Mouse (Mus musculus) embryo, embryonic 9.5 days (tissue): ENCODE measurements around the gene Vwa7.

ENCODE experiments used
- DNase-seq: peaks from one replicate; pipeline ENCODE4 v3.0.0-alpha.2; 2017; ENCODE audit errors: extremely low spot score

The Vwa7 gene

DNA sequence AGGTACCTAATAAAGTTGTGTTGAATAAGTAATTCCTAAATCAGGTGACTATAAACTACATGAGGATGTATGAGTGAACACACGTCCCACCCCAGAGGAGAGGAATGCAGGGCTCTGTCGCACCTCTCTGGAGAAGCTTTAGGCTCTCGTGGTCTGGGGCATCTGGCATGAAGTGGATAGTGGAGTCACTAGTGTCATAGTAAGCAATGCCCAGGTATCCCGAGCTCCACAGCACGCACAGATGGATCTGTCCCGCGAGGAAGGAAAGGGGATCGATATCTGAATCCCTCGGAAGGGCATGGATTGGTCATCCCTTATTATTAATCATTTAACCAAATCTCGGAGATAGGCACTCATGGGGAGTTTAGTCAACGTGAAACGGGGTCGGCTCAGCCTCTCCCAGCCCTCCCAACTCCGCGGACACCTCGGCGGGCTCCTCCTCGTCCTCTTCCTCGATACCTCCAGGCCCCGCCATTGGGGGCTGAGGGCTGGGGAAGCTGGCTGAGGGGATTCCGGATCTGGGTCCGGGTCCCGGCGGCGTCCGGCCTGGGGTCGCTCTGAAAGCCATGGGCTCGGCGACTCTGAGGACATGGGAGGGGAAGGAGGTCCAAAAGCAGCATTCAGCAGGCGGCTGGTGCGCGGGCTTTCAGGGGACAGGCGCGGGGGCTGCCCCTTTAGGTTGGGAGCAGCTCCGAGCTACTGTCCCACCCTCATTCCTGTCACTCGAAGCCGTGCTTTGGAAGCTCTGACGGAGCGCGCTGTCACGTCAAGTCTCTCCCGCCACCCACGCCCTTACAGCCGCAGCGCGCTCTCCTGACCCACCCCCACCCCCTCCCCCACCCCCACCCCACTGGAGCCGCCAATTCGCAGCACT, 29.7 kb downstream of the Vwa7 start:
- DNase-seq: no peak

DNA sequence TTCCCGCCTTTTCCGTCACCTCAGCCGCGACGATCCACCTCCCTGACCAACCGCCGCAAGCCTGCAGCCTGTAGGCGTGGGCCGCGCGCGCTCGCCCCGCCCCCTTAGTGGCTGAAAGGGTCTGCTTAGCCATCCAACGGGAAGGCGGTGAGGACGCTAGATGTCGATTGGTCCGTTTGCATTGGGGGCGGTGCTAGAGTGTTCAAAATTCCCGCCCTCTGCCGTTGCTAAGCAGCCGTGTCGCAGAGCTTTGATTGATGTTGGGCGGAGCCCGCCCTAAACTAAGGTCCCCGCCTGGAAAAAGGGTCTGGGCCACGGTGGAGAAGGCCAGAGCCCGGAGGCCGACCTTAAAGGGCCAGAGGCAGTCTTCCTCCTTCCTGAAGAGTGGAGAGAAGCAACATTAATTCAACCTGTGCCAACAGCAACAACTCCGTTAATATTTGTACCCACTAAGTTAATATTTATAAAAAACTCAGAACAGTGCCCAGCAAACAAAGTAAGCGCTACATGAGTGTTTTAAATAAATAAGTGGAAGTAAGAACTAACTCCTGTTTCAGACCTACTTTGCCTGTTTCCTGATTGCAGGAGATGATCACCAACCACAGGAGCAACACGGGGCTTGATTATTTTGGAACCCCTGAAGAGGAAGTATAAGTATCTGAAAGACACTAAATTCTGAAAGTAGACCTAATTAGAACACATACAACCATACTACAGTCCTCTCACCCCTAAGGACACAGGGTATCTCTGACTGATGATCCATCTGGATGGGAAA, 30.5 kb downstream of the Vwa7 start, which contains the start of gene Msh5:
Gene Msh5, minus strand, starts transcription at position 65 of the 775 bp plus-strand sequence.
- peak; percentile 99 for DNase-seq

- DNase-seq: no peak
Observed at GRCm38 (mm10) chr17:35047688-35048087, 31.3 kb downstream of the Vwa7 start.

GRCm38 (mm10) chr17:35048149-35048931, 32.0 kb downstream of the Vwa7 start:
- DNase-seq: peak; percentile 39

DNA sequence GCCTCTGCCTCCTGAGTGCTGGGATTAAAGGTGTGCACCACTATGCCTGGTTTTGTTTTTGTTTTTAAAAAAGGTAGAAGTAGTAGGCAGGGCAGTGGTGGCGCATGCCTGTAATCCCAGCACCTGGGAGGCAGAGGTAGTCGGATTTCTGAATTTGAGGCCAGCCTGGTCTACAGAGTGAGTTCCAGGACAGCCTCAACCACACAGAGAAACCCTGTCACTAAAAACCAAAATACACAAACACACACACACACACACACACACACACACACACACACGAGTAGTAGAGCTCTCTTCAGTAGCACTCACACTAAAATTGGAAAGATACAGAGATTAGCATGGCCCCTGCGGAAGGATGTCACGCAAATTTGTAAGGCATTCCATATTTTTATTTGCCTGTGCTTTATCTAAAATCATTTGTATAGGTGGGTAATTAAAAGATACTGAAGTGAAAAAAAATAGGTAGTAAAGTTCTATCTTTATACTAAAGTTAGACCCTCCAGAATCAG, 32.6 kb downstream of the Vwa7 start:
- no peak for DNase-seq

- DNase-seq: peak; percentile 85
Observed at GRCm38 (mm10) chr17:35049561-35050016, 33.2 kb downstream of the Vwa7 start, which contains the start of gene Clic1. Gene Clic1 (plus strand): TSS chr17:35049966.

- peak; percentile 81 for DNase-seq
Observed at GRCm38 (mm10) chr17:35050126-35050750, 33.9 kb downstream of the Vwa7 start.

GRCm38 (mm10) chr17:35051156-35052086, 35.0 kb downstream of the Vwa7 start:
- DNase-seq: peak; percentile 79

DNA sequence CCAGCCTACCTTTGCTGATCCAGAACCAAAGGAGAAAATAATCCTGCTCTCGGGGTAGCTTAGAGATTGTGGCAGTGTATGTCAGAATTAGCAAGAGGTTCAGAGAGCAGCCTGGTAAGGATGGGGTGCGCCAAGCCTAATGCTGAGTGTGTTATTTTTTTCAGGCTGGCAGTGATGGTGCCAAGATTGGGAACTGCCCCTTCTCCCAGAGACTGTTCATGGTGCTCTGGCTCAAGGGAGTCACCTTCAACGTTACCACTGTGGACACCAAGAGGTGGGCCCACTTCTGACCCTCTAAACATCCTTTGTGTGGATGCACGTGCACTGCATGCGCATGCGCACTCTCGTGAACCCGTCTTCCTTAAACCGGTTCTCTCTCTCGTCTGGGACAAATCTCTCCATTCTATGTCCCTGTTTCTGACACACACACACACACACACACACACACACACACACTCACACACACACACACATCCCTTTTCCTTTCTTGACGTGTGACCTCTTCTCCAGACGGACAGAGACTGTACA, 36.0 kb downstream of the Vwa7 start:
- no peak for DNase-seq

DNA sequence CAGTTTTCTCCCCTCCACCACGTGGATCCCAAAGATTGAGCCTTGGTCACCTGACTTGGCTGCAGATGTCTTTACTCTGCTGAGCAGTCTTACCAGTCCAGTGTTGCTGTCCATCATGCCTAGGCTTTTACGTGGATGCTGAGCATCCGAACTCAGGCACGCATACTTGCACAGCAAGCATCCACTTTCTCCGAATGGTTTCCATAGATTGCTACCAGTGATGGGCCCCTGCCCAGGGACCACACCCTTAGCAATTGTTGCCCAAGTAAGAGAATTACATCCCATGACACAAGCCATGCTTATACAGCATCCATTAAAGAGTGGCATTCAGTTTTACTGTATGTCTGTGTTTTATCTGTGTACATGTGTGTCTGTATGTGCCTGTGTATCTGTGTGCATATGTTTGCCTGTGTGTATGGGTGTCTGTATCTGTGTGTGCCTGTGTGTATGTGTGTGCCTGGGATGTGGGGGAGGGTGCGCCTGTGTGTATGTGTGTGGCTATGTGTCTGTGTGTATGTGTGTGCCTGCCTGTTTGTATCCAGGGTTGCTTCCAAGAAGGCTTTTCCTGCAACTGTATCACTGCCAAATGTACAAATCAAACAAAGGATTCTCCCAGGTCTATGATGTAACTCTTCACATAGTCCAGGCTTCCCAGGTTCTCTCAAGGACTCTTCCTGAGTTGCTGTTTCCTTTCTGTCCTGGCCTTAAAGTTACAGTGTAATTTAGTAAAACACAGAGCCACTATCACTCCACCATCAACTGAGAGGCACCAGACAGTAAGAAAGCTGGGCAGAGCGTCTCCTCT, 39.5 kb downstream of the Vwa7 start:
- DNase-seq: no peak

DNA sequence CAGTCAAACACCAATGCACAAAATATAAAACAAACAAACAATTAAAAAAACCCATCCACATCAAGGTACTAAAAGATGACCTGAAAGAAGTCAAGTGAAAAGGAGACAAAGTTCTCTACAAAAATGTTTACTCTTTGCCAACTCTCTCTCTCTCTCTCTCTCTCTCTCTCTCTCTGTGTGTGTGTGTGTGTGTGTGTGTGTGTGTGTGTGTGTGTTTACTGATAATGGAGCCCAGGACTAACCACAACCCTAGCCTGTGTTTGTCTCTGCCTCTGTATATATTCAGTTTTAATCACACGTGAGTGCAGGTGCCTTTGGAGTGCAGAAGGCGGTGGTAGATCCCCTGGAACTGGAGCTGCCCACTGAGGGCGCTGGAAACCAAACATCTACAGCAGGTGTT, 40.7 kb downstream of the Vwa7 start:
- DNase-seq: no peak

DNA sequence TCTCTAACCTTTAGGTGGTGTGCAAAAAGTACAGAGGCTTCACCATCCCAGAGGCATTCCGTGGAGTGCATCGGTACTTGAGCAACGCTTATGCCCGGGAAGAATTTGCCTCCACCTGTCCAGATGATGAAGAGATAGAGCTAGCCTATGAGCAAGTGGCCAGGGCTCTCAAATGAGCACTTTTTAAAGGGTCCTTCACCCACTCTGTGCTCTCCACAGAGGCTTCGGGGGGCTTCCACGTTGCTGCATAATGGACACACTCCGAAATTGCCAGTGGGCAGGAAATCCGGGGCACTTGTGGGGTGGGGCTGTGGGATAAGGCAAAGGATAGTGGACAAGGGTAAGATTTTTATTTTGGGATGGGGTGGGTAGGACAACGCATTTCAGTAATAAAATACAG, 41.9 kb downstream of the Vwa7 start:
- no peak for DNase-seq

- DNase-seq: peak; percentile 95
Observed at GRCm38 (mm10) chr17:35058911-35059892, 42.8 kb downstream of the Vwa7 start, which contains the start of gene Ddah2. Gene Ddah2 (plus strand): TSS chr17:35059035.

DNA sequence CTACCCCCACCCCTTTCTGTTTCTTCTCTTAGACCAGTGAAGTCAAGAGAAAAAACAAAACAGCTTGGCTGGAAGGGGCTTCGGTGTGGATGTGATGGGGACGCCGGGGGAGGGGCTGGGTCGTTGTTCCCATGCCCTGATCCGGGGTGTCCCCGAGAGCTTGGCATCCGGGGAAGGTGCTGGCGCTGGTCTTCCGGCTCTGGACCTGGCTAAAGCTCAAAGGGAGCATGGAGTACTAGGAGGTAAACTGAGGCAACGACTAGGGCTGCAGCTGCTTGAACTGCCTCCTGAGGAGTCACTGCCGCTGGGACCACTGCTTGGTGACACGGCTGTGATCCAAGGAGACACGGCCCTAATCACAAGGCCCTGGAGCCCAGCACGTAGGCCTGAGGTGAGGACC, 43.7 kb downstream of the Vwa7 start:
- no peak for DNase-seq

DNA sequence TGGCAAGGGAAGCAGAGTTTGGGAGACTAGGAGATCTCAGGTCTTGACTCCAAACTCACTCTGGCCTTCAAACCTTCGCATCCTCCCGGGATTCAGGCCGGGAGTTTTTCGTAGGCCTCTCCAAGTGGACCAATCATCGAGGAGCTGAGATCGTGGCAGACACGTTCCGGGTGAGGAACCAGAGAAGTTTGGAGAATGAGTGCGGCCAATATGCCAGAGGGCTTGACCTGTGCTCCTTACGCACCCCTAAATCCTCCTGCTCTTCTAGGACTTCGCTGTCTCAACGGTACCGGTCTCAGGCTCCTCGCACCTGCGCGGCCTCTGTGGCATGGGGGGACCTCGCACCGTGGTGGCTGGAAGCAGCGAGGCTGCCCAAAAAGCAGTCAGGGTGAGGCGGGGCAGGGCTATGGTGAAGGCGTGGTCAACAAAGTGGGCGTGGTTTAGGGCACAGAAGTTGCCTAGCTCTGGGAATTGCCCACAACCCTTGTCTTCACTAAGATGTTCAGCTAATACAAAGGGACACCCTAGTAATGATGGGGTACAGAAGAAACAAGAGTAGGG, 44.4 kb downstream of the Vwa7 start:
- DNase-seq: no peak

DNA sequence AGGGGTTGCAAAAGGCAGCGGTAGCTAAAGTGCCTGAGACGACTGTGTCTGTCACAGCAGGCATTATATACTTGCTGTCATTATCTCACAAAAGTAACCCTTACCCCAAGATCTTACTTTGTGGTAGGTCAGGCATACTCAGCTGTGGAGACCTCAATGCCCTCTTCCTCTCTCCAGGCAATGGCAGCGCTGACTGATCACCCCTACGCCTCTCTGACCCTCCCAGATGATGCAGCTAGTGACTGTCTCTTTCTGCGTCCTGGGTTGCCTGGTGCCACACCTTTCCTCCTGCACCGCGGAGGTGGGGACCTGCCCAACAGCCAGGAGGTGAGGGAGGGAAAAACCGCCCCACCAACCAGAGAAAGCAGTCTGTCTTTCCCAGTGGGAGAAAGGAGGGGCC, 44.9 kb downstream of the Vwa7 start:
- DNase-seq: no peak

- DNase-seq: no peak
Observed at GRCm38 (mm10) chr17:35063466-35063865, 47.1 kb downstream of the Vwa7 start.
